Mouse (Mus musculus): Measurements from ENCODE around the gene Slc35b2. TPM values are rescaled to one million over a fixed set of nuclear protein-coding genes. Genes with fewer than 3 reads are reported as not detected.

The Slc35b2 gene
- total and polyA plus RNA-seq, 2 experiments from 2014 or later: 90.3 to 139 TPM

DNA sequence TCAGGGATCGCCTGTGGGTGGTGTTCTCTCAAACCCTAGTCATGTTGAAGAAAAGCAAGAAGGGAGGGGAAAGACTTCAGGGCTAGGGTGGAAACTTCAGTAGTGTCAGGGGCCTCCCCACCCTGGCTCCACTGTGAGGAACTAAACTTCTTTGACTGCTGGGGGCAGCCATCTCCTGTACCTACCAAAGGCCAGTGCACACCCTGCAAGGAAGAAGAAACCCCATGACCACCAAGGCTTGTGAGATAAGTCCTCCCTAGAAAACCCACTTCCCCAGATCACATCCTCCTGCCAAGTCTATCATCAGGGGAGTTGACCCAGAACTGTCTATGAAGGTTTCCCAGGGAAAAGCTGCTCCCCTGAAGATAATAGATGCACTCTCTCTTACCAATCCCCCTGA, 9.3 kb upstream of the Slc35b2 start:
- DNase-seq (ENCODE audit: low spot score) (no peak), ATAC-seq (no peak)
- Histone ChIP-seq H3K9ac (replicated peaks; ENCODE audit: low read length) (no peak overlapping the region), H3K27ac (no peak overlapping the region), H3K4me2 (ENCODE audit: low read depth, low read length) (no peak overlapping the region), H3K9me3 (ENCODE audit: low read length) (no peaks in the 10 kb centered on the region), H3K36me3 (ENCODE audit: insufficient read depth, low read length) (no peaks in the 10 kb centered on the region), H3K4me3 (ENCODE audit: low read length) (no peak overlapping the region), H3K27me3 (ENCODE audit: insufficient read depth, low read length) (no peaks in the 10 kb centered on the region), H3K4me1 (ENCODE audit: insufficient read depth, low read length) (0 out of 2 replicates have a peak, but pooled peaks cover 4% of the 10 kb centered on the region)
- WGBS: 46% methylated on average over 1 of the region's 1 CpGs
- TF ChIP-seq CTCF (IDR thresholded peaks at IDR 0.05; ENCODE audit: low read depth): no peak

DNA sequence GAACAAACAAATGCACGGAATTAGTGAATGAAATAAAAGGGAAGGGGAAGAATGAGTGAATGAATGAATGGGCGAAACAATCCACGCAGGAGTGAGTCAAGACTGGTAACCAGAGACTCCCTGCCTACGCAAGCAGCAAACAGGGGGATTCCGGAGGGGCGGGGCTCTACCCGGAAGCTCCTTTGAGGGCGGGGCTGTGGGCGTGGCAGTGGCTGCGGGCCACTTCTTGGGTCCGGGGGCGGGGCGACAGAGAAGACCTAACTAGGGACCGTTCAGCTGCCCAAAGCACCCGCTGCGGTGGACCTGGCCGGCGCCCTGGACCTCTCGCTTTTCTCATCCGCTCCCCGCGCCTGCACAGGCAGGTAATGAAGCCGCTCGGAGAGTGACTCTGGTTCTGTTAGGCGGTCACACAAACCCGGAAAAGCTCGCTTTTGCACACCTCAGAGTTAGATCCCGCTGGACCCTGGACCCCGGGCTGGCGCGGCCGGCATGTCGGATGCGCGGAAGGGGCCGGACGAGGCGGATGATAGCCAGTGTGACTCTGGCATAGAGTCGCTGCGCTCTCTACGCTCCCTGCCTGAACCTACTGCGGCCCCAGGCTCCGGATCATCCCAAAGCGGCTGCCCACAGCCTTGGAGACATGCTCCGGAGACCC, 8.1 kb upstream of the Slc35b2 start, which contains the start of gene Nfkbie:
TSS of gene Nfkbie (plus strand) at position 252 of the 655 bp plus-strand sequence.
- Histone ChIP-seq H3K27ac (no peak within 1 kb of the TSS; the same call in 1 of the 2 replicates), H3K4me3 (ENCODE audit: low read length) (peak within 1 kb of the TSS; percentile 65), H3K9me3 (ENCODE audit: low read length) (no peaks in the 10 kb centered on the region), H3K27me3 (ENCODE audit: insufficient read depth, low read length) (no peaks in the 10 kb centered on the region), H3K9ac (replicated peaks; ENCODE audit: low read length) (peak within 1 kb of the TSS; percentile 62), H3K4me2 (ENCODE audit: low read depth, low read length) (peak within 1 kb of the TSS; percentile 98), H3K36me3 (ENCODE audit: insufficient read depth, low read length) (no peaks in the 10 kb centered on the region), H3K4me1 (ENCODE audit: insufficient read depth, low read length) (0 out of 2 replicates have a peak, but pooled peaks cover 4% of the 10 kb centered on the region)
- DNase-seq (ENCODE audit: low spot score): peak; percentile 93
- WGBS: 1% methylated on average over 45 of the region's 45 CpGs
- no peak for TF ChIP-seq CTCF (IDR thresholded peaks at IDR 0.05; ENCODE audit: low read depth)
- ATAC-seq: peak; percentile 76

DNA sequence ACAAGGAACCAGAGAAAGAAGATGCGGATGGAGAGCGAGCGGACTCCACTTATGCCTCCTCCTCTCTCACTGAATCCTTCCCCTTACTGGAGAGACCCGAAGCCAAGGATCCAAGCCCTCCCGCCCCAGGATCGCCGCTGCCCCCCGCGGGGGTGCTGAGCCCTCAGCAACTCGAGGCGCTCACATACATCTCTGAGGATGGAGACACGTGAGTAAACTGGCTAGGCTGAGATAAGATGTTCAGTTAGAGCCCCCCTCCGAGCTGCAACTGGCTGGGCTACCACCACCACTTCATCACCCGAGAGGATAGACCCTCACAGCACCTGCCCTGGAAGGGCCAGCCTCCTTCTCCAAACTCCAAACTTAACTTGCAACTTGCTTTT, 7.6 kb upstream of the Slc35b2 start:
- 2% methylated on average over 14 of the region's 14 CpGs for WGBS
- no peaks in the 10 kb centered on the region for H3K36me3 ChIP-seq (ENCODE audit: insufficient read depth, low read length)
- H3K4me2 ChIP-seq (ENCODE audit: low read depth, low read length): peak overlapping the region; percentile 98
- ATAC-seq: no peak
- peak overlapping the region; percentile 62 for H3K9ac ChIP-seq (replicated peaks; ENCODE audit: low read length)
- no peaks in the 10 kb centered on the region for H3K27me3 ChIP-seq (ENCODE audit: insufficient read depth, low read length)
- no peaks in the 10 kb centered on the region for H3K9me3 ChIP-seq (ENCODE audit: low read length)
- no peak for DNase-seq (ENCODE audit: low spot score)
- no peak for TF ChIP-seq CTCF (IDR thresholded peaks at IDR 0.05; ENCODE audit: low read depth)
- H3K4me1 ChIP-seq (ENCODE audit: insufficient read depth, low read length): 0 out of 2 replicates have a peak, but pooled peaks cover 4% of the 10 kb centered on the region
- peak overlapping the region; percentile 65 for H3K4me3 ChIP-seq (ENCODE audit: low read length)
- no peak overlapping the region; the same call in 1 of the 2 replicates for H3K27ac ChIP-seq

DNA sequence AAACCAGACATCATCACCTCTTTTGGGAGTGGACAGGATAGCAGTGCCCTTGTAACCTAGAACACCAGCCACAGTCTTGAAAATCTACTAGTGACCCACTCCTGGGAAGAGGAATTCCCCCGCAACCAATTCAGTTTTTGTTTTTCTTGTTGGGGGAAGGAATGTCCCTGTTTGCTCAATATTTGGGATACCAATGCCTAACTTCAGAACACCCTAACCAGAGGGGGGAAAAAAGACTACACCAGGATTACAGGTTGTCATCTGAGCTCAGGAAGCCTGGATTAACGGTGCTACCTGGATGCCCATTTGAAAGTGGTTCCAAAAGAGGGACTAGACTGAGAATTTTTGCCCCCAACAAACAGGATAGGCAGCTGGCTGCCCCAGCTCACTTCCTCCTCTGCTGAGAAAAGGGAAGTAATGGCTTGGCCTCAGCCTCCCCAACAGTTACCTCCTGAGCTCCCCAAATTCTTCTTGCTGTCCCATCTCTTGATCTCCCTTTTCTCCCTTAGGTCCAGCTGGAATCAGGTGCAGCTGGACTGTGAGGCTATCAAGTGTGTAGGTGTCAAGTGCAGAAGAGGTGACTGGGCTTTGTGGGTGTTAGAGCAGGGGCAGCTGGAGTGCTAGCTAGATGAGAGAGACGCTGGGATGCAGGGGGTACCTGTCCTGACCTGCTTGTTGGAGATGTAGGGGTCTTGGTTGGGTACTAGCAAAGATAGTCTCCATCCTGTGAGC, 7.0 kb upstream of the Slc35b2 start:
- Histone ChIP-seq H3K4me3 (ENCODE audit: low read length) (peak overlapping the region; percentile 65), H3K27me3 (ENCODE audit: insufficient read depth, low read length) (no peaks in the 10 kb centered on the region), H3K9ac (replicated peaks; ENCODE audit: low read length) (peak overlapping the region; percentile 62; the same call in 1 of the 2 replicates), H3K4me2 (ENCODE audit: low read depth, low read length) (peak overlapping the region; percentile 98), H3K36me3 (ENCODE audit: insufficient read depth, low read length) (no peaks in the 10 kb centered on the region), H3K27ac (no peak overlapping the region), H3K9me3 (ENCODE audit: low read length) (no peaks in the 10 kb centered on the region), H3K4me1 (ENCODE audit: insufficient read depth, low read length) (0 out of 2 replicates have a peak, but pooled peaks cover 4% of the 10 kb centered on the region)
- ATAC-seq (no peak), DNase-seq (ENCODE audit: low spot score) (no peak)
- TF ChIP-seq CTCF (IDR thresholded peaks at IDR 0.05; ENCODE audit: low read depth): no peak
- WGBS: 68% methylated on average over 3 of the region's 3 CpGs

DNA sequence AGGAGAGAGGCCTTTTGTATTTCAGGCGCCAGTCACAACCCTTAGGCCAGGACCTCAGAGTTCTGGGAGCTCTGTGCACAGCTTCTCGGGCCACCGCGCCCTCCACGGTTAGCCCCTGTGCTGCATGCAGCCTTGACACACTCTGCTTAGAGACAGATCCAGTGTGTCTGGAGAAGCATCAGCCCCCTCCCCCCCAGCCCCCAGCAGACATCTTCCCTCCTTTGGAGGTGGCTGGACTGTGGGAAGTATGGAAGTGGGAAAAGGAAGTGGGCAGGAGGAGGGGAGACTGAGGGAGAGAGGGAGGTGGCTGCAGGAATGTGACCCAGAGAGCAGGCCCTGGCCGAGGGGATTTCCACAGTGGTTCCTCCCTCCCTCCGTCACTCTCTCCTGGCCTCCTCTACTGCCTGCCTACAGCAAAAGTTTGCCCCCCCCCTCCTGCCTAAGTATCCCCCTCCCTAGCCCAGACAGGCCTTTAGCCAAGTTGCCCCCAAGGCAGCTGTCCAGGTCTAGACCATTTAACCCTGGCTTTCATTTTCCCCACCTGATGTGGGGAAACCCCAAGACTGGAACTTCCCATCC, 6.3 kb upstream of the Slc35b2 start:
- 68% methylated on average over 7 of the region's 7 CpGs for WGBS

DNA sequence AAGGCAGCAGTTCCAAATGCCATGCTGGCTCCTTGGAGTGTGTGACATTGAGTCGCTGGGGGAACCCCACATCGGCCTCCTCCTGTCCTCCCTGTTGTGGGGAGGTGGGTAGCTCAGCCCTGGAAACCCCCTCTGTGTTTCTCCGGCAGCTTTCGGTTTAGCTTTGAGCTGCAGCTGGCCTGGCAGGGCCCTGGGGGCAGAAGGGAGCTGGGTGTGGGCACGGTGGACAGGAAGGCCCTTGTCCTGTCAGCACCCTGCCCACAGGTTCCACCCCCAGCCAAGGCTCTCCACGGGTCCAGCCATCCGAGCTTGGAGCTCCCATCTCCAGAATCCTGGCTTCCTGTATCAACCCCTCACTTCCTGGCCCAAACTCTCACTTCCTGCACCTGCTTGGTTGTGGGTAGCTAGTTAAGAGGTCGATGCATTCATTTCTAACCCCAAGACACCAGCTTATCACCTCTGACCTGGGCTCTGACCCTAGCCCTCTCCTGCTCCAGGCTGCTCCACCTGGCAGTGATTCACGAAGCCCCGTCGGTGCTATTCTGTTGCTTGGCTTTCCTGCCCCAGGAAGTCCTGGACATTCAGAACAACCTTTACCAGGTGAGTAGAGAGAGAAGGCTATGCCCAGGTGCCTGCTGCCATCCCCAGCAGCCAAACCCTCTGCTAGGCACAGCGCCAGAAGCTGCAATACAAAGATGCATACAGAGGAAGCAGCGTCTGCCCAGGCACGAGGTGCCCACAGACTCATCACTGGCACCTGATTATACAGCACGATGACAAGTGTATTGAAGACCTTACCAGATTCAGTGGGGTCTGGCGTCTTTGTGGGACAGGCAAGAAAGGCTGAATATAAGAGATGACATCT, 5.4 kb upstream of the Slc35b2 start:
- TF ChIP-seq CTCF (IDR thresholded peaks at IDR 0.05; ENCODE audit: low read depth): no peak
- WGBS: 69% methylated on average over 16 of the region's 16 CpGs
- no peaks in the 10 kb centered on the region for H3K36me3 ChIP-seq (ENCODE audit: insufficient read depth, low read length)
- H3K9ac ChIP-seq (replicated peaks; ENCODE audit: low read length): no peak overlapping the region
- H3K4me1 ChIP-seq (ENCODE audit: insufficient read depth, low read length): 0 out of 2 replicates have a peak, but pooled peaks cover 4% of the 10 kb centered on the region
- no peak for DNase-seq (ENCODE audit: low spot score)
- H3K27me3 ChIP-seq (ENCODE audit: insufficient read depth, low read length): no peaks in the 10 kb centered on the region
- H3K27ac ChIP-seq: no peak overlapping the region
- H3K4me2 ChIP-seq (ENCODE audit: low read depth, low read length): no peak overlapping the region
- no peak for ATAC-seq
- H3K4me3 ChIP-seq (ENCODE audit: low read length): no peak overlapping the region
- H3K9me3 ChIP-seq (ENCODE audit: low read length): no peaks in the 10 kb centered on the region

More for the DNA sequence above, 6.3 kb upstream of the Slc35b2 start:
- Histone ChIP-seq H3K4me2 (ENCODE audit: low read depth, low read length) (peak overlapping the region; percentile 98), H3K27ac (no peak overlapping the region), H3K4me3 (ENCODE audit: low read length) (no peak overlapping the region), H3K27me3 (ENCODE audit: insufficient read depth, low read length) (no peaks in the 10 kb centered on the region), H3K36me3 (ENCODE audit: insufficient read depth, low read length) (no peaks in the 10 kb centered on the region), H3K4me1 (ENCODE audit: insufficient read depth, low read length) (0 out of 2 replicates have a peak, but pooled peaks cover 4% of the 10 kb centered on the region), H3K9ac (replicated peaks; ENCODE audit: low read length) (no peak overlapping the region), H3K9me3 (ENCODE audit: low read length) (no peaks in the 10 kb centered on the region)
- no peak for ATAC-seq
- no peak for DNase-seq (ENCODE audit: low spot score)
- TF ChIP-seq CTCF (IDR thresholded peaks at IDR 0.05; ENCODE audit: low read depth): no peak
